Mouse (Mus musculus): ENCODE results near the gene Adamts9. TPM values are rescaled to one million over a fixed set of nuclear protein-coding genes. Genes with fewer than 3 reads are reported as not detected.

Adamts9 gene
- total and polyA plus RNA-seq, 2 experiments from 2014 or later, result 2.0 to 9.4 TPM

DNA sequence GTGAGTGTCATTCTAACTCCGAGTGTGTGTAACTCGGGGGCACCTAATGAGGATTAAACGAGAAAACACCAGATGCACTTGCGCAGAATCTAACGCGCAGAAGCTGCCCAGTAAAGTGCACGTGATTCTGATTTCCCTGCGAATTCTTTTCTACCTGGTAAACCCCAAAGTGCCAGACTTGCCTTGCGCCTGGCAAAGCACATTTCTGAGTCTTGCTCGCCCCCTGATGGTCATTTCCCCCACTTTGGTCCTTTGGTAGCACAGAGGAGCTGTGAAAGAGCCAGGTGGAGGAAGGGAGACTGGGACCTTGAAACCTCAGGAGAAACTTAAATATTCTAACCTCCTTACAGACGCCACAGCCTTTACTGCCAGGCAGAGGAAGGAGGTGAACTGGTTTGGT, 199.7 kb downstream of the Adamts9 start:
- Histone ChIP-seq H3K4me3 (ENCODE audit: low read depth, low read length) (no peak overlapping the region), H3K27me3 (ENCODE audit: insufficient read depth, low read length) (no peaks in the 10 kb centered on the region), H3K9ac (replicated peaks; ENCODE audit: low read length, poor library complexity, severe bottlenecking) (no peak overlapping the region), H3K4me1 (ENCODE audit: insufficient read depth, low read length) (no peaks in the 10 kb centered on the region), H3K4me2 (ENCODE audit: low read depth, low read length, poor library complexity, severe bottlenecking) (peak overlapping the region; percentile 39), H3K9me3 (ENCODE audit: low read length) (no peaks in the 10 kb centered on the region), H3K36me3 (ENCODE audit: insufficient read depth, low read length) (no peaks in the 10 kb centered on the region), H3K27ac (ENCODE audit: low read depth, low read length) (no peak overlapping the region)
- peak; percentile 92 for TF ChIP-seq CTCF (IDR thresholded peaks at IDR 0.05)
- ATAC-seq (ENCODE audit: low FRiP score) (peak; percentile 58; the same call in 1 of the 2 replicates), DNase-seq (ENCODE audit: low spot score) (peak; percentile 89)
- WGBS, result 9% methylated on average over 11 of the region's 11 CpGs

GRCm38 (mm10) chr6:92737116-92737515, 206.2 kb downstream of the Adamts9 start:
- Histone ChIP-seq H3K4me1 (ENCODE audit: insufficient read depth, low read length) (no peaks in the 10 kb centered on the region), H3K27me3 (ENCODE audit: insufficient read depth, low read length) (no peaks in the 10 kb centered on the region), H3K4me3 (ENCODE audit: low read depth, low read length) (no peak overlapping the region), H3K9ac (replicated peaks; ENCODE audit: low read length, poor library complexity, severe bottlenecking) (no peak overlapping the region), H3K27ac (ENCODE audit: low read depth, low read length) (no peak overlapping the region), H3K36me3 (ENCODE audit: insufficient read depth, low read length) (no peaks in the 10 kb centered on the region), H3K4me2 (ENCODE audit: low read depth, low read length, poor library complexity, severe bottlenecking) (no peak overlapping the region), H3K9me3 (ENCODE audit: low read length) (no peaks in the 10 kb centered on the region)
- DNase-seq (ENCODE audit: low spot score) (no peak), ATAC-seq (ENCODE audit: low FRiP score) (no peak)
- WGBS, result 74% methylated on average over 1 of the region's 1 CpGs
- TF ChIP-seq CTCF (IDR thresholded peaks at IDR 0.05), result no peak

GRCm38 (mm10) chr6:92733651-92734050, 209.6 kb downstream of the Adamts9 start:
- H3K27ac ChIP-seq (ENCODE audit: low read depth, low read length), result no peak overlapping the region
- H3K36me3 ChIP-seq (ENCODE audit: insufficient read depth, low read length), result no peaks in the 10 kb centered on the region
- H3K4me1 ChIP-seq (ENCODE audit: insufficient read depth, low read length), result peaks cover 3% of the 10 kb centered on the region; the same call in 1 of the 2 replicates
- no peak overlapping the region for H3K4me2 ChIP-seq (ENCODE audit: low read depth, low read length, poor library complexity, severe bottlenecking)
- DNase-seq (ENCODE audit: low spot score) (no peak), ATAC-seq (ENCODE audit: low FRiP score) (no peak)
- no peak overlapping the region for H3K4me3 ChIP-seq (ENCODE audit: low read depth, low read length)
- H3K27me3 ChIP-seq (ENCODE audit: insufficient read depth, low read length), result no peaks in the 10 kb centered on the region
- no peaks in the 10 kb centered on the region for H3K9me3 ChIP-seq (ENCODE audit: low read length)
- no peak overlapping the region for H3K9ac ChIP-seq (replicated peaks; ENCODE audit: low read length, poor library complexity, severe bottlenecking)
- no peak for TF ChIP-seq CTCF (IDR thresholded peaks at IDR 0.05)

GRCm38 (mm10) chr6:92728514-92728913, 214.8 kb downstream of the Adamts9 start:
- no peak for TF ChIP-seq CTCF (IDR thresholded peaks at IDR 0.05)
- H3K9me3 ChIP-seq (ENCODE audit: low read length), result no peaks in the 10 kb centered on the region
- H3K27me3 ChIP-seq (ENCODE audit: insufficient read depth, low read length), result no peaks in the 10 kb centered on the region
- WGBS, result 37% methylated on average over 7 of the region's 7 CpGs
- peaks cover 20% of the 10 kb centered on the region; the same call in 1 of the 2 replicates for H3K4me1 ChIP-seq (ENCODE audit: insufficient read depth, low read length)
- no peaks in the 10 kb centered on the region for H3K36me3 ChIP-seq (ENCODE audit: insufficient read depth, low read length)
- no peak overlapping the region for H3K4me3 ChIP-seq (ENCODE audit: low read depth, low read length)
- 0 out of 2 replicates have a peak overlapping the region, but pooled peaks have one; percentile 4 for H3K9ac ChIP-seq (replicated peaks; ENCODE audit: low read length, poor library complexity, severe bottlenecking)
- peak overlapping the region; percentile 76 for H3K27ac ChIP-seq (ENCODE audit: low read depth, low read length)
- H3K4me2 ChIP-seq (ENCODE audit: low read depth, low read length, poor library complexity, severe bottlenecking), result no peak overlapping the region
- ATAC-seq (ENCODE audit: low FRiP score), result peak; percentile 41; the same call in 1 of the 2 replicates
- peak; percentile 43 for DNase-seq (ENCODE audit: low spot score)

GRCm38 (mm10) chr6:92728084-92728483, 215.2 kb downstream of the Adamts9 start:
- no peaks in the 10 kb centered on the region for H3K9me3 ChIP-seq (ENCODE audit: low read length)
- 2% methylated on average over 10 of the region's 10 CpGs for WGBS
- peak; percentile 65; the same call in 1 of the 2 replicates for ATAC-seq (ENCODE audit: low FRiP score)
- DNase-seq (ENCODE audit: low spot score), result peak; percentile 88
- H3K9ac ChIP-seq (replicated peaks; ENCODE audit: low read length, poor library complexity, severe bottlenecking), result 0 out of 2 replicates have a peak overlapping the region, but pooled peaks have one; percentile 4
- H3K27me3 ChIP-seq (ENCODE audit: insufficient read depth, low read length), result no peaks in the 10 kb centered on the region
- no peak overlapping the region for H3K4me3 ChIP-seq (ENCODE audit: low read depth, low read length)
- H3K36me3 ChIP-seq (ENCODE audit: insufficient read depth, low read length), result no peaks in the 10 kb centered on the region
- peak overlapping the region; percentile 76 for H3K27ac ChIP-seq (ENCODE audit: low read depth, low read length)
- peak; percentile 97 for TF ChIP-seq CTCF (IDR thresholded peaks at IDR 0.05)
- H3K4me1 ChIP-seq (ENCODE audit: insufficient read depth, low read length), result peaks cover 20% of the 10 kb centered on the region; the same call in 1 of the 2 replicates
- H3K4me2 ChIP-seq (ENCODE audit: low read depth, low read length, poor library complexity, severe bottlenecking), result no peak overlapping the region

- H3K27me3 ChIP-seq (ENCODE audit: insufficient read depth, low read length), result no peaks in the 10 kb centered on the region
- DNase-seq (ENCODE audit: low spot score), result no peak
- H3K4me1 ChIP-seq (ENCODE audit: insufficient read depth, low read length), result peaks cover 20% of the 10 kb centered on the region; the same call in 1 of the 2 replicates
- no peak overlapping the region for H3K9ac ChIP-seq (replicated peaks; ENCODE audit: low read length, poor library complexity, severe bottlenecking)
- no peak overlapping the region for H3K4me3 ChIP-seq (ENCODE audit: low read depth, low read length)
- no peak overlapping the region for H3K4me2 ChIP-seq (ENCODE audit: low read depth, low read length, poor library complexity, severe bottlenecking)
- 14% methylated on average over 7 of the region's 7 CpGs for WGBS
- no peak for TF ChIP-seq CTCF (IDR thresholded peaks at IDR 0.05)
- no peak overlapping the region for H3K27ac ChIP-seq (ENCODE audit: low read depth, low read length)
- no peaks in the 10 kb centered on the region for H3K9me3 ChIP-seq (ENCODE audit: low read length)
- no peaks in the 10 kb centered on the region for H3K36me3 ChIP-seq (ENCODE audit: insufficient read depth, low read length)
- no peak for ATAC-seq (ENCODE audit: low FRiP score)
These were observed 215.8 kb downstream of the Adamts9 start for GRCm38 (mm10) chr6:92727351-92727986.
